Mouse (Mus musculus) E14TG2a.4 (cell line): Measurements from ENCODE around the gene Cdh23.

Experiments
- CTCF ChIP-seq: conservative IDR thresholded peaks from 2 replicates; pipeline ENCODE4 v1.5.1; 2014; ENCODE audit warnings: low read length
- NANOG ChIP-seq: IDR thresholded peaks from 2 replicates; pipeline ENCODE4 v1.6.1; 2014; ENCODE audit warnings: borderline replicate concordance, low read length, mixed read lengths
- POU5F1 ChIP-seq: IDR thresholded peaks from 2 replicates; pipeline ENCODE4 v1.6.1; 2014; ENCODE audit warnings: low read length, borderline replicate concordance

DNA sequence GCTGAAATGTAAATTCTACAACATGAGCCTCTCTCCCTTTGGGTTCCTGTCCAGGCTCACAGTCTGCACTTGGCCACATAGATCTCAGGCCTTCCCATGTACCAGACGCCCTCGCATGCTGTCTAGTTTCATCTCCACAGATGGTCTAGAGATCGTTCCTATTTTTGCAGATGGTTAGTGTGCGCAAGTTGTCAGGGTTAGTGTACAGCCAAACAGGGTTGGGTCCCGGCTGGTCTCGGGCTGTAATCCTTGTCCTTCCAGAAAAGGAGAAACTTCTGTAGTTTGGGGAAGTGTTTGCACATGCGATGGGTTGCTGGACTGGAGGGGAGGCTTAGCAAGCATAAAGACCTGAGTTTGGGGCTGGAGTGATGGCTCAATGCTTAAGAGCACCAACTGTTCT is 409.7 kb downstream of the Cdh23 start:
- TF ChIP-seq POU5F1 (no peak), CTCF (no peak), NANOG (no peak)
